Mouse (Mus musculus): ENCODE data around the gene Aadacl3. TPM values are rescaled to one million over a fixed set of nuclear protein-coding genes. Genes with fewer than 3 reads are reported as not detected.

The Aadacl3 gene
- polyA plus RNA-seq (2012; rRNA removed), result not detected in 2 replicates

DNA sequence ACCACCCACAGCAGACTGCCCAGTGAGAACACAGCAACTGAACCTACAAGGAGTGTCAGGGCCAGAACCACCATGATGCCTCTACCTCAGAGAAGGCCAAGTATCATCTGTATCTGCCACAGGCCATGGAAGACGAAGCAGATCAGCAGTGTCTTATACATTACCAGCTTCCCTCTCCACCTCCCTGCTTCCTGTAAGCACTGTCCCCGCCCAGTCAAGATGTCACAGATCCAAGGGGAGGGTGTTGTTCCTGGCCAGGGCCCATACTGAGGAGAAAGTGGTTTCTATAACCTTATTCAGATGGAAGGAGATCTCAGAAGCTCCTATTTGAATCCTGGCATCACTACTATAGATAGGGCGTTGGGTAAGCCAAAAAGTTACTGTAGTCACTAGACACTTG, at the start of gene Aadacl3:
Aadacl3 (minus strand) TSS at position 101 of the 400 bp plus-strand sequence.
- no peak for TF ChIP-seq POLR2A (IDR thresholded peaks at IDR 0.05; ENCODE audit: extremely low read depth, insufficient read depth, low read length)
- no peak for TF ChIP-seq CTCF (IDR thresholded peaks at IDR 0.05; ENCODE audit: extremely low read depth, insufficient read depth, low read length)
- no peaks in the 10 kb centered on the region for H3K4me1 ChIP-seq (ENCODE audit: control insufficient read depth, insufficient read depth, low read length)
- H3K4me3 ChIP-seq (ENCODE audit: insufficient read depth, low read length), result no peak within 1 kb of the TSS
- H3K27ac ChIP-seq (ENCODE audit: insufficient read depth, low read length), result no peak within 1 kb of the TSS

DNA sequence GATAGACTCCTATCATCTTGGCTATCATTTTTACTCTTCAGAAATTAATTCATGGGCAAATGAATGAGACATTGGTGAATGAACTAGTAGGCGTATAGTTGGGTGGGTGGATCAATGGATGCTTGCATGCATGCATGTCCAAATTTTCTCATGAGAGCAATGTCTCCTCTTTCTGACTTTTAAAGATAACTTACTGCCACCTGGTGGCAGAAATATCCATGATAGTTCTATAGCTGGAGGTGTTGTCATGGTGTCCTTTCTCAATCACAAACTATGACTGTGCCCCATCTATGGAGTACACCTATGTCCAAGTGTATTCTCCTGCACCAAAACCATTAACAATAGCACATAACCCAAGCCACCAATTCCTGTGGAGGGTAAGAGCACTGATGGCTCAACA, 43.0 kb upstream of the Aadacl3 start:
- H3K4me3 ChIP-seq (ENCODE audit: insufficient read depth, low read length), result no peak overlapping the region
- H3K27ac ChIP-seq (ENCODE audit: insufficient read depth, low read length), result no peak overlapping the region
- no peaks in the 10 kb centered on the region for H3K4me1 ChIP-seq (ENCODE audit: control insufficient read depth, insufficient read depth, low read length)
- TF ChIP-seq CTCF (IDR thresholded peaks at IDR 0.05; ENCODE audit: extremely low read depth, insufficient read depth, low read length) (no peak), POLR2A (IDR thresholded peaks at IDR 0.05; ENCODE audit: extremely low read depth, insufficient read depth, low read length) (no peak)

DNA sequence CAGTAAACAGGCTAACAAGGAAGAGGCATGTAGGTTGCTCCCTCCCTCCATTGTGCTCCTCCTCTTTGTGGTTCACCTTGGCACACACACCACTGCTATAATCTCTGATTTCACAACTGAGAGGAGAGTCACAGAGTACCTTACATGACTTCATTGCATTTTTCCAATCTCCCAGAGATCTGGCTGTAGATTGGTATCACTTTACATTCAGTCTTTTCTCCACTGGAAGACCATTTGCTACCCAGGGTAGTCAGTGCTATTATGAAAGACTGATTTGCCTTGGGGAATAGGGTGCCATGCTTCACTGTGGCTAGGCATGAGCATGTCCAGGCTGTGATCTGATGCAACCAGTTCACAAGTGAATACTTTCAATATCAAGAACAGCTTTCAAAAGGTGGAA, 29.8 kb upstream of the Aadacl3 start:
- Histone ChIP-seq H3K4me3 (ENCODE audit: insufficient read depth, low read length) (no peak overlapping the region), H3K4me1 (ENCODE audit: control insufficient read depth, insufficient read depth, low read length) (no peaks in the 10 kb centered on the region), H3K27ac (ENCODE audit: insufficient read depth, low read length) (no peak overlapping the region)
- TF ChIP-seq POLR2A (IDR thresholded peaks at IDR 0.05; ENCODE audit: extremely low read depth, insufficient read depth, low read length) (no peak), CTCF (IDR thresholded peaks at IDR 0.05; ENCODE audit: extremely low read depth, insufficient read depth, low read length) (no peak)

DNA sequence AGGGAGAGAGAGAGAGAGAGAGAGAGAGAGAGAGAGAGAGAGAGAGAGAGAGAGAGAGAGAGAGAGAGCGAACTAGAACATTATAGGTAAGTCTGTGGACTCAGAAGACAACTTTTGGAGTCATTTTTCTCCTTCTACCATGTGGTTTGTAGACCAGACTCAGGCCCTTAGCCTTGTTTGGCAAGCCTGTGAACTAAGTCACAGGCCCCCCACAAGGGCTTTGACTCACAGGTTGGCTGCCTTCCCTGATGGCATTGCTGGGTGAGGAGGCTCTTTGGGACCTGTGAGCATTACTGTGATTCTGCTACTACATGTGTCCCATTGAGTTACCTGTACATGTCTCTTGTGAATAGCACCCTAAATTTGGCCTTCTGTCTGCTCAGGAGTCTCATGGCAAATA, 4.5 kb upstream of the Aadacl3 start:
- Histone ChIP-seq H3K4me3 (ENCODE audit: insufficient read depth, low read length) (no peak overlapping the region), H3K4me1 (ENCODE audit: control insufficient read depth, insufficient read depth, low read length) (no peaks in the 10 kb centered on the region), H3K27ac (ENCODE audit: insufficient read depth, low read length) (no peak overlapping the region)
- TF ChIP-seq CTCF (IDR thresholded peaks at IDR 0.05; ENCODE audit: extremely low read depth, insufficient read depth, low read length) (no peak), POLR2A (IDR thresholded peaks at IDR 0.05; ENCODE audit: extremely low read depth, insufficient read depth, low read length) (no peak)

DNA sequence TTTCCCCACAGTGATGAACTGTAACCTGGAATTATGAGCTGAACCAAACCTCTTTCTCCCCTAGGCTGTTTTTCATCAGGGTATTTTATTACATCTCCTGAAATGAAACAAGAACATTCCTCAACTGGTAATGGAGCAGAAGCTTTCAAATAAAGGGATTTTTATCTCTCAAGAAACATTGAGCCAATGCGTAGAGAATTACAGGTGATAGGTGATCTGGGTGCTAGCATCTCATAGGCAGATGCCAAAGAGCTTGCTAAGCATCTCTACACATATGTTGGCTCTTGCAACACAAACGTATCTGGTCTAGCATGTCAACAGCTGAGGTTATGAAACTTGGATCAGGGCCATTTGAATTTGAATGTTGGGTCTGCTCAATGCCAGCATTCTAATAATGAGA, 1.6 kb upstream of the Aadacl3 start:
- Histone ChIP-seq H3K4me3 (ENCODE audit: insufficient read depth, low read length) (no peak overlapping the region), H3K4me1 (ENCODE audit: control insufficient read depth, insufficient read depth, low read length) (no peaks in the 10 kb centered on the region), H3K27ac (ENCODE audit: insufficient read depth, low read length) (no peak overlapping the region)
- TF ChIP-seq CTCF (IDR thresholded peaks at IDR 0.05; ENCODE audit: extremely low read depth, insufficient read depth, low read length) (no peak), POLR2A (IDR thresholded peaks at IDR 0.05; ENCODE audit: extremely low read depth, insufficient read depth, low read length) (no peak)

DNA sequence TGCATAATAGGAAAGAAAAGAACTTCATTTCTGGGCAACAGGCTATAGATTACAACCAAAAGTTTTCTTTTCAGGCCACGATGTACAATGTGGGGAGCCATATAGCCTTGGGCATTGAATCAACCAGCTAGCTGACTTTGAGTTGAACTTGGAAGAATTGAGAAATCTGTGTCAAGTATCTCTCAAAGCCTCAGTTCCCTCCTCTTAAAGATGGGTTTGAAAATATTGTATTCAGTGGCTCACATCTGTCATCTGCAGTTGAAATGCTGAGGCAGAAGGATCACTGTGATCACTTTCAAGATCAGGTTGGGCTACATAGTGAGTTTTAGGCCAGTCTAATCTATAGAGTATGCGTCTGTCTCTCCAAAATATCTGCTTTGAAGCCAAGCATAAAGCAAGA, 10.3 kb downstream of the Aadacl3 start, which contains the start of gene Gm9944:
Gm9944 (minus strand) TSS at position 101 of the 400 bp plus-strand sequence.
- TF ChIP-seq CTCF (IDR thresholded peaks at IDR 0.05; ENCODE audit: extremely low read depth, insufficient read depth, low read length) (no peak), POLR2A (IDR thresholded peaks at IDR 0.05; ENCODE audit: extremely low read depth, insufficient read depth, low read length) (no peak)
- H3K27ac ChIP-seq (ENCODE audit: insufficient read depth, low read length), result no peak within 1 kb of the TSS

DNA sequence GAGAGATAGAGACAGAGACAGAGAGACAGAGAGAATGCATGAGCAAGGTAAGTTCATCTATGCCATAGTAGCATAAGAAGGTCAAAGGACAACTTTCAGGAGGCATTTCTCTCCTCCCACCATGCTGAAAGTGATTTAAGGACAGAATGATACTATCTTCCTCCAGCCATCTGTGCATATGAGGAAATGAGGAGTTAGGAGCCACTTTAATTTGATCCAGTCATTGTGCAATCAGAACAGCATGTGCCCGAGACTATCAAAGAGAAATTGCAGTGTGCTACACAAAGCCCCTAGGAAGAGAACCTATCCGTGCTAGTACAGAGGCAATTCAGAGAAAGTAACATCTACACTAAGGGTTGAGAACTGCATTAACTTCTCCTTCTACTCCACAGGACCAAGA, 15.0 kb downstream of the Aadacl3 start:
- no peak overlapping the region for H3K27ac ChIP-seq (ENCODE audit: insufficient read depth, low read length)
- TF ChIP-seq CTCF (IDR thresholded peaks at IDR 0.05; ENCODE audit: extremely low read depth, insufficient read depth, low read length) (no peak), POLR2A (IDR thresholded peaks at IDR 0.05; ENCODE audit: extremely low read depth, insufficient read depth, low read length) (no peak)
- H3K4me1 ChIP-seq (ENCODE audit: control insufficient read depth, insufficient read depth, low read length), result no peaks in the 10 kb centered on the region
- no peak overlapping the region for H3K4me3 ChIP-seq (ENCODE audit: insufficient read depth, low read length)

More for the DNA sequence above, 10.3 kb downstream of the Aadacl3 start, which contains the start of gene Gm9944:
- Histone ChIP-seq H3K4me1 (ENCODE audit: control insufficient read depth, insufficient read depth, low read length) (no peaks in the 10 kb centered on the region), H3K4me3 (ENCODE audit: insufficient read depth, low read length) (no peak within 1 kb of the TSS)

DNA sequence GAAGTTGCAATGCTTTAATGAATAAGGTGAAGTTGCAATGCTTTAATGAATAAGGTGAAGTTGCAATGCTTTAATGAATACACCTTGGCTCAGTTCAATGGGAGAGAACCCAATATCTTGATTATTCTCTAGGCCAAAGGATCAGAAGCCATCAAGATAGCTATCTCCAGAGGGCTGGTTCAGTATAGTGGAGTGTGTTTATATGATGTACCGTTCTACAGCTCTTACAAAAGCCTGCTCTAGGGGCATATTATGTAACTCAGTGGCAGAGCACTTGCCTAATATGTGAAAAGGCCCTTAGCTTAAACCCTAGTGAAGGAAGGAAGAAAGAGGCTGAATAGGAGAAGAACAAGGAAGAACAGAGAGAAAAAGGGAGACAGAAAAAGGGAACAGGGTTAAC, 22.0 kb downstream of the Aadacl3 start:
- no peak overlapping the region for H3K27ac ChIP-seq (ENCODE audit: insufficient read depth, low read length)
- H3K4me3 ChIP-seq (ENCODE audit: insufficient read depth, low read length), result no peak overlapping the region
- H3K4me1 ChIP-seq (ENCODE audit: control insufficient read depth, insufficient read depth, low read length), result no peaks in the 10 kb centered on the region
- TF ChIP-seq CTCF (IDR thresholded peaks at IDR 0.05; ENCODE audit: extremely low read depth, insufficient read depth, low read length) (no peak), POLR2A (IDR thresholded peaks at IDR 0.05; ENCODE audit: extremely low read depth, insufficient read depth, low read length) (no peak)

DNA sequence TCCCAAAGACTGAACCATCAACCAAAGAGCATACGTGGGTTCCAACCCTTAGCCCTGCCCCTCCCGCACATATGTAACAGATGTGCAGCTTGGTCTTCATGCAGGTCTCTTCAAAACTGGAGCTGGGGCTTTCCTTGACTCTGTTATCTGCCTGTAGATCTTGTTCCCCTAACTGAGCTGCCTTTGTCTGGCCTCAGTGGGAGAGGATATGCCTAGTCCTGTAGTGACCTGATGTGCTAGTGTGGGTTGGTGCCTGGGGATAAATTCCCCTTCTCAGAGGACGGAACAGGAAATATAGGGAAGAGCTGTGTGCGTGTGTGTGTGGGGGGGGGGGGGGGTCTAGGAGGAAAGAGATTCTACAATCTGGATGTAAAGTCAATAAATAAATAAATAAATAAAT, 22.5 kb downstream of the Aadacl3 start:
- H3K4me3 ChIP-seq (ENCODE audit: insufficient read depth, low read length), result no peak overlapping the region
- no peaks in the 10 kb centered on the region for H3K4me1 ChIP-seq (ENCODE audit: control insufficient read depth, insufficient read depth, low read length)
- TF ChIP-seq CTCF (IDR thresholded peaks at IDR 0.05; ENCODE audit: extremely low read depth, insufficient read depth, low read length) (no peak), POLR2A (IDR thresholded peaks at IDR 0.05; ENCODE audit: extremely low read depth, insufficient read depth, low read length) (no peak)
- no peak overlapping the region for H3K27ac ChIP-seq (ENCODE audit: insufficient read depth, low read length)

DNA sequence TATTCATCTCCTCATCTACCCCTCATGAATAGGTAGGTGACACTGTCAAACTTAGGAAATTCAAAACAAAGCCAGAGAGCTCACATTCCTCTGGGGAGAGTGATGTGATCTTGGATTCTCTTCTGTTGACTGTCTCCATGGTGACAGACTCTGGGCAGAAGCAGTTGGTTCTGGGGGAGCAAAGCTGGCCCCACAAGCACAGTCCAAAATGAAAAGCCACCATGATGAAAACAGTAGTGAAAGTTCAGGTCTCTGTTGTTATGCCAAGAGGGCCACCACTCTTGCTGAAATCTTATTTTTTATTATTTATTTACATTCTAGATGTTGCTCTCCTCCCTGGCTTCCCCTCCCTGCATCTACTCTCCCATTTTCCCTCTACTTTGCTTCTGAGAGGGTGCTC, 24.9 kb downstream of the Aadacl3 start, which contains the start of gene 1700012P22Rik:
1700012P22Rik (minus strand) TSS at position 101 of the 400 bp plus-strand sequence.
- no peaks in the 10 kb centered on the region for H3K4me1 ChIP-seq (ENCODE audit: control insufficient read depth, insufficient read depth, low read length)
- no peak within 1 kb of the TSS for H3K27ac ChIP-seq (ENCODE audit: insufficient read depth, low read length)
- no peak for TF ChIP-seq CTCF (IDR thresholded peaks at IDR 0.05; ENCODE audit: extremely low read depth, insufficient read depth, low read length)
- no peak within 1 kb of the TSS for H3K4me3 ChIP-seq (ENCODE audit: insufficient read depth, low read length)

Data from cortical plate, adult 2 months (tissue).